Mouse (Mus musculus): Measurements from ENCODE around the gene Aff3.

Gene Aff3

DNA sequence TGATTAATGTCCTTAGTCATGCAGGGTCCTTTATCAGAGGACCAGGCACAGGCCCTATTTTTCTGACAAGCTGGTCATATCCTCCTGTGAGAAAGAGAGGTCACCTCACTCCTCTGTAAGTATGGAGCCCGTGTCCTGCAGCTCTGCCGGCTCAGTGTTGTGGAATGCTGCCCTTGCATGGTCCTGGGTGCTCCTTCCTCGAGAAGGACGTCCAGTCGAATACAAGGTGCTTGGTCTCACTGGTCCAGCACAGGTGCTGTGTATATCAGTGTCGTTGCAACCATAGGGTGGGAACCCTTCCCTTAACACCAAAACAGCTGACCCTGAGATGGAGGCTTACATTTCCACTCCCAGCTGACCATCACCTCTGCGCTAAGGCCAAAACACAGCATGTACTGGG lies 280.7 kb downstream of the Aff3 start:
- DNase-seq, result no peak

DNA sequence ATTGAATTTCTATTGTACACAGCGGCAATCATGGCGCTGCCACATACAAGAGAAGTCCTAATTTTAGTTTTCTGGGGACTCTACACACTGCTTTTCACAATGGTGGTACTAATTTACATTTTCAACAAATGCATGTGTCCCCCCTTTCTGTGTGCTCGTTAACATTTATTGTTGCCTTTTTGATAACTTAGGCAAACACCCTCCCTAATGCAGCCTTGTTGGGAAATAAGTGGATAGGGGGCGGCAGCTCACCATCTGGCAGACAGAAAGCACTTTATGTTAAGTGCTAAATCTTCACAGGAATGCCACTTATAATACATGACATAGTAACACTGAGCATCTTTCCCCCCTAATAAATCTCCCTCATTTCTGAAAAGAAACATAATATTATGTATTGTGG lies 282.1 kb downstream of the Aff3 start:
- DNase-seq, result no peak

DNA sequence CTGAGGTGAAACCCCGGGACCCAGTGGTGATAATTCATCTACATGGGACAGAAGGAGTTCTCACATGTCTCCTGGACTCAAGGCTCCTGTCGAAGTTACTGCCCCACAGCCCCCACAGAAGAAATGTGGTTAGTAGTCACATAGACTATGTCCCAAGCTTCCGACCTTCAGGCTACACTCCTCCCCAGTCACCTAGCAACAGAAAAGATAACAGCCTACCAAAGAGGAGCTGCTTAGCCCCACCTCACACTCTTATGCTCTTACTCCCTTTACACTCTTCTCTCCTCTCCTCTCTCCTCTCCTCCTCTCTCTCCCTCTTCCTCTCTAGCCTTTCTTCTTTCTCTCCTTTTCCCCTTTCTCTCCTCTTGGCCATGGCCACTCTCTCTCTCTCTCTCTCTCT lies 286.8 kb downstream of the Aff3 start:
- no peak for DNase-seq

DNA sequence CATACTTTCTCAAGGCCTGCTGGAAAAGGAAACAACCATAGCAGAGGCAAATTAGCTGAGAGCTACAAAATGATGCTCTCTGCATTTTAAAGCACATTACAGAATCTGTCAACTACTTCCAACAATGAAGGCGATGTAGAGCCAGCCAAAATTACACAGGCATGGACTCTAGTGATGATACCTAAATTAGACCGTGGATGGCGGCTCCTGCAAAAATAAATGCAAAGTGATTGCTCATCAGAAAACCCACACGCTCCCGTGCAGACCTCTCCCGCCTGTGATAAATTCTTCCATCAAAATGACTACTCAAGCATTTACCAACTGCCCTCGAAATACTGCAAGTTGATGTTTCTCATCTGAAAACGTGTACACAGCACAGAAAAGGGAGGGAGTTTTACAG lies 295.6 kb downstream of the Aff3 start:
- no peak for DNase-seq

DNA sequence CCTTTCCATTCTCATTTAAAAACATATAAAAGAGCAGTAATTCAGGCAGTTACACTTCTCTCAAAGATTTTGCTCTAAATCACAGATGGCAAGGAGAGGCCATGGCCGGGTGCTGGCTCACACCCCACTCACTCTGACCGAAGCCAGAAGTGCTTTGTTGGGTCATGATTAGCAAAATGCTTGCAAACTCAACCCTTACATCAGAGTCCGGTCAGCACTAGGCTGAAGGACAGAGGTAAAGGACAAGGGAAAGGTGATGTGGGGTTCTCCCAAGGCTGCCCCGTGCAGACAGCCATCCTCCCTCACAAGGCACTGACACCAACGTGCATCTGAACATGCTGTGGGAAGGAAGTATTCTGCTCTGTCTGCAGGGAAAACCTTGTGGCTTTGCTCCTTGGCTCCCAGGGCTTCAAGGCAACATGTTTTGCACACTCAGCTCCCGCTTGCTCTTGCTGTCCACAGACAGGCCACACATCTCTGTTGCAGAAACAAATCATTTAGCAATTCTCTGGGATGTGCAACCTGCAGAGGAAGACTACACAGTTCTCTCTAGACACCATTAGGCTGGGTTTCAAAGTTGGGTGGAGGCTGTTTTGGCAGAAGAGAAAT lies 296.6 kb downstream of the Aff3 start:
- DNase-seq, result no peak

DNA sequence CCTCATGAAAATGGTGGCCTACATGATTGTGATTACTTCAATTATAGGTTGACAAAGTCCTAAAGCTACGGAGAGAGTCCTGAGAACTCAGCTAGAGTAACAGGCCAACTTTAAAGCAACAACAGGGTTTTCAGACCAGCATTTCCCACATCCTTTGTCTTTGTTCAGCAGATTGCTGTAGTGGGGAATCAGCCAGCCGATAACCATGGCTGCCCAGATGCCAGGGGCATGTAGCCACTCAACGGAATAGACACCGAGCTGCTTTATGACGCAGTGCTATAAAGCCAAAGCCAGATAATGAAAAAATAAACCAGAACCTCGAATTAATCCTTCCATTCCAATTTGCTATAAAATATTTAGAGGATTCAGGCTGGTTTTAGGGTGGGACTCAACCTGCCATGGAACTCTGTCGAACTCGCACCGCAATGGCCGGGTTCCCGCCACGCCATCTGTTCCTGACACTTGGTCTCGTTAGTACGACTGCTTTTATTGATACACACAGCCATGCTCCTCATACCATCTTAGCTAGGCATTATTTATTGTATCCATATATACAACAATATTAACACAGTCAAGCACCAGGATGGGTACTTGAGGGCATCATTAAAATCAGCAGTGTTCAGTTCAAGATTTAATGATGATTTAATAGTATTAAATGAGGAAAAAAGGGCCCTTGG lies 297.2 kb downstream of the Aff3 start:
- no peak for DNase-seq

DNA sequence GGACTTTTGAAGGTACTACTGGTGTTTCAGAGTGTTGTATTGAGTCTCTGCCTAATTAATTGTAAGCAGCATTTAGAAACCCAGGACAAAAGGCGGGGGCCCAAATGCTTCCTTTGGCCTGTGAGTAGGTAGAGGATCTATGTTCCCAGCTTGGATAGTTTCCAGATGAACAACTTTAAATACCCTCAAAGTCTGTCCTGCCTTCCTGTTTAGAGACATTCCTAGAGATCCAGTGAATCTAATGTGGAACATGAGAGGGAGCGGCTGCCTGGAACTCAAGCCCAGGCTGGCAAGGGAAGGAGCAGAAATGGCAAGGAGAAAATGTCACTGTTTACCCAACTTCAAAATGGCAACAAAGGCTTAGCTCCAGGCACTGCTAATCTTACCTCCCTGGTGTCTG lies 300.9 kb downstream of the Aff3 start:
- no peak for DNase-seq

DNA sequence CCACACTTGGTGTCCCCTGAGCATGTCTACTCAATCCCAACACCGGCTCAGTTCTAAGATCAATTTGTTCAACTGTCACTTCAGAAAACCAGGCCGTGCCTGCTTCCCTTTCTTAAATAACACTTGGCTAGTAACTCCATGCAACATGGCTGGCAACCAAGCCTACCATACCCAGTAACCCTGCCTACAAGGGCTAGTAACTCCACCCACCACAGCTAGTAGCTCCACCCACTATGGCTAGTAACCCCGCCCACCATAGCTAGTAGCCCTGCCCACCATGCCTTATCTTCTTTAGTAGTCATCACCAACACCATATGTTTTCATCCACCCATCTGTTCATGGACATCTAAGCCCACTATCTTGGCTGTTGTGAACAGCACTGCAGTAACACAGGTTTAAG lies 302.5 kb downstream of the Aff3 start:
- DNase-seq, result no peak

DNA sequence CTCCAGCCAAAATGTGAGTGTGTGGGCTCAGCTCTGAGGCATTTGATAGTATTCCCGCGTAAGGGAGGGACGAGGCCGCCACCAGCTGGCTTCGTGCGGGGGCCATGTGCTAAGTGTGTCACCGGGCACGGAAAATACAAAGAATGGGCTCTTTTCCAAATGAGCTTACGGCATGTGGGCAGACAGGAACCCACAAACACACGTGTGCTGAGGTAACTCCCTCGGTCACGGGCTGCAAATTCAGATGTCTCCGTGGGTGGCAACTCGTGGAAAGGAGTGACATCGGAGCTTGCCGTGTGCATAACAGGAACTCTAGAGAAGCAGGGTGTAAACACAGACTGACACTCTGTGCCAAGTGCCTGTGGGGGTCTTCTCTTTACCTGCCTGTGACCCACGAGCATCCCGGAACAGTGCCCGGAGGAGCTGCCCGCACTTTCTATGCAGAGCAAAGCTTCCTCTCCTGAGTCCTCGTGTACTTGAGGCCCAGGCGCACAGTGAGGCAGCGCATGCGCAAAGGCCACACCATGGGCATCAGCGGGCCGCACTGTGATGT lies 305.9 kb downstream of the Aff3 start:
- no peak for DNase-seq

DNA sequence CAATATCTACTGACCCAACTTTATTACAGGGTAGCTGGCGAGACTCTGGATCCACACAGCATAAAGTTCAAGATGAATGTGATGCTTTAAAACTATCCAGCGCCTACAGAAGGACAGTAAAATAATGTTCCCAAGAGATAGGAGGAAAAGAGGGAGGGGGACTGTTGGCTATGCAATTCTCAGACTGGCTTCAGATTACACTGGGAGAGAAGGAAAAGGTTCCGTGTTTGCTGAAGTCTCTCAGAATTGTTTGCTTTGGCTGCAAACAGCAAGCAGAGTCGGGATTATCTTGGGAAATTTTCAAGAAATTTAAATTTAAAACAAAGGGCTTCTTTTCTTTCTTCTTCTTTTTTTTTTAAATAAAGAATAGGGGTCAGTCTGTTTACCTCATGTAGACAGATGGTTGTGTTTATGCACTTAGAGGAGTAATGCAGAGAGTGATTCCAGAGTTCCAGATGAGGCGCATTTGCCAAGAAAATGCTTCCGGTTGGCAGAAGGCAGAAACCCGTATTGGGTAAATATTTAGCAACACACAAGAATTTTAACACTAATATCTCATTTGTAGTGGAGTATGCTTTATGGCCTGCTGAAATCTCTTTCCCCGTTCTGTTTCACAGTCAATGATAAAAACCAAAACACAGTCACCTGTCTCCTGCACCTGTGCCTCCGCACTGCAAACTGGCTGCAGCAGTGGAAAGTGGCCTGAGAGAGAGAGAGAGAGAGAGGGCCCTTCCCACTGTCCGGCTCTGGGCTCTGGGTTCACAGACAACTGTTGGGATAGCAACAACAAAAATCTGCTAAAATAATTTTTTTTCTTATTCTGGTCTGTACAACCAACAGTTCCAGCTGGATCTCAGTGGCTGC lies 306.6 kb downstream of the Aff3 start:
- no peak for DNase-seq

DNA sequence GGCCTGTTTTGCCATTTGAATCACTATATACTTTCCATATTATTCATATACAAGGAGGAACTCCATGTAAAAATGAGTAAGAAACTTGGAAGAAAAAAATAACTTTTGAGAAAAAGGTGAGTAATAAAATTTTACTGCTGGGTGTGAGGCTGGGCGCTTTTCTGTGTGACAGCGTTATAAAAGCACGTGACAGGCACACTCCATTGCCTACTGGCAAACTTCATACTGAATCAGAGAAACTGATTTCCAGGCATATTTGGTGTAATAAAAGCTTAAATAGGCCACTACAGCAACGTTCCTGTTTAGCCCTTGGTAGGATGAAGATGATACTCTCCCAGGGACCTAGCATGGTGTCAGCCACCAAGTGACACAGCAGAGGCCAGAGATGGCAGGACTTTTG lies 310.2 kb downstream of the Aff3 start:
- DNase-seq, result no peak

DNA sequence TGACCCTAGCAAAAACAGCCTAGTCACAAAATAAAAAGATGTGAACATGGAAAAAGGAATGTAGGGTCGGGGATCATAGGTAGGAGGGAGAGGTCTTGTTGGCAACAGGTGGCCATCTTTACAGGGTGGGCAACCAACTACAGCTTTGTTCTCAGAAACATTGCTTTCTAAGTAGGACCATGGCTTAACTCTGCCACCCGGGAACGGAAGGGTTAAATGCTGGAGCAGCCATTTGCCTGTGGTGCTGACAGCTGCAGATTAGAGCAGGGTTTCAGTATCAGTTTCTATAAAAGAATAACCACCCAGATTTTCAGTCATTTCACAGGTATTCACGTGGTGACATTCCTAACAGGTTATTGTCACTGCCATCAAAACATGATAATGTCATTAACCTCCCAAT lies 317.4 kb downstream of the Aff3 start:
- no peak for DNase-seq

DNA sequence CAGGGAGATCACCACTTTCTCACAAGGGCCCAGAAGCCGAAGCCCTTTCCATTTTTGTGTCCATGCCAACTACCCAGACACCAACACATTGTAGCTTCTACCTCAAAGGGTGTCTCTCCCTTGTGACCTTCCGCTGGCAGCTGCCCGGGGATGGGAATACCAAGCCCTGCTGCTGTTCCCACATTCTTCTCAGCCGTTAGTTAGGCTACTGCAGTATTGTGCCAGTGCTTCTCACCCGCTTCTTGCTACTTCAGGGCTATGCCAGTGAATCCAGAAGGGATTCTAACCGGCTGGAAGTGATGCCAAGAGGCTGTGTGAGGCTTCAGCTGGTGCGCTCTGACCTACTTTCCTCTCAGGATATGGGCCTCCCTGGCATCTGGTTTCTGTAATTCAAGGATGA lies 330.5 kb downstream of the Aff3 start:
- peak; percentile 31 for DNase-seq

DNA sequence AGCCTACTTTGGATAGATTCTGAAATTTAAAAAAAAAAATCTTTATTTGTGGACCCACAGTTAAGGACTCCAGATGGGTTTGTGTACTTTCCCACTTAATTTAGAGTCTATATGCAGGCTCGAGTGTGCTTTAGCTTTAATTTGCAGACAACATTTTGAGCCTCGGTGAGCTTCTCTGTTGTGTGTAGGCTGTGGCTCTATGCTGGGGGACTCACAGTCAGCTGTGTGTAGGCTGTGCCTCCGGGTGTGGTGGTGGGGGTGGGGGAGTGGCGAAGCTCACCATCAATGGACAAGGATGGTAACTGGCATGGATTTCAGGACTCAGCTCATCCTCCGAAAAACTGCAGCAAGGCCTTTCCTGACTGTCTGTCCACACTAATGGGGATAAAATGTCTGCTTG lies 331.8 kb downstream of the Aff3 start:
- no peak for DNase-seq

DNA sequence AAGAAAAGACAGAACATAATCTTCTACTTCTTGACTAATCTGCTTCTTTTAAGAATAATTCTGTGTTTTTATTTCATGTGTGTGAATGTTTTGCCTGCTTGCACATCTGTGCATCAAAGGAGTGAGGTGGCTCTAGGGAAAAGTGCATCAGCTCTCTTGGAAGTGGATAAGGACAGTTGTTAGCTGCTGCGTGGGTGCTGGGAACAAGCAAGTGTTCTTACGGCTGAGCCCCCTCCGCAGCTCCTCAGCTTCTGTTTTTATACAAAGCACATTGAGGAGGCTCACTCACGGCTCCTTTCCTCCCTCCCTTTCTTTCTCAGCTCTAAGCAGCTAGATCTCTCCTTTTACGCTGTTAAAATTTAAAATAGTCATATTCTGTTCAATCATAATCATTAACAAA lies 340.5 kb downstream of the Aff3 start:
- DNase-seq, result no peak

DNA sequence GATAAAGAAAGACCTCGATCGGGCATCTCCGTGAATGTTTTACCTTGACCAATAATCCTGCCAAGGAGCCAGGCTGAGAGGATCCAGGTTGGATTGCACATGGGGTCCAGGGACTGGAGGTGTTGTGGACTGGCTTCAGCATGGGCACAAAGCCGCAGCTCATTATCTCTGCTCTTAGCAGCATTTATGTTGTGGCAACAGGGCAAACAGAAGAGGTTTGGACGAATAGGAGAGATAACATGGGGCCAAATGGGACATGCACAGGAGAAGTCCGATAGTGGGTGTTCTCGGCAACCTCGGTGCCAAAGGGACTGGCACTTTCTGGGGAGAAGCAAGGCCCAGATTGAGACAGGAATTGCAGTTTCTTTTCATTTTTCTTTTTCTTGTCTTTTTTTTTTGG lies 342.9 kb downstream of the Aff3 start:
- DNase-seq, result no peak

DNA sequence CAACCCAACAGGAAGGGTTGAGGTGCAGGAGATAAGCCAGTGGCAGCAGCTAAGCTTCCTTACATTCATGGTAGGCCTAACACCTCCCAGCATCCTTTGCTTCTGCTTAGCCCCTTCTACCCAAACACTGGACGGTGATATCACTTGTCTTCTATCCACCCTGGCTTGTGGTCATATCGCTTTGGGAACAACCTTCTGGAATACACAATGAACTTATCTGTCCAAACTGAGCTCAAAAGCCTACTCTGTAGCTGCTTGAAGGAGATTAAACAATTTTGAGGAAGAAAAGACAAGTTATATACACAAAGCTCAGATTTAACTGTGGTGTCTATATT lies 343.8 kb downstream of the Aff3 start:
- no peak for DNase-seq

DNA sequence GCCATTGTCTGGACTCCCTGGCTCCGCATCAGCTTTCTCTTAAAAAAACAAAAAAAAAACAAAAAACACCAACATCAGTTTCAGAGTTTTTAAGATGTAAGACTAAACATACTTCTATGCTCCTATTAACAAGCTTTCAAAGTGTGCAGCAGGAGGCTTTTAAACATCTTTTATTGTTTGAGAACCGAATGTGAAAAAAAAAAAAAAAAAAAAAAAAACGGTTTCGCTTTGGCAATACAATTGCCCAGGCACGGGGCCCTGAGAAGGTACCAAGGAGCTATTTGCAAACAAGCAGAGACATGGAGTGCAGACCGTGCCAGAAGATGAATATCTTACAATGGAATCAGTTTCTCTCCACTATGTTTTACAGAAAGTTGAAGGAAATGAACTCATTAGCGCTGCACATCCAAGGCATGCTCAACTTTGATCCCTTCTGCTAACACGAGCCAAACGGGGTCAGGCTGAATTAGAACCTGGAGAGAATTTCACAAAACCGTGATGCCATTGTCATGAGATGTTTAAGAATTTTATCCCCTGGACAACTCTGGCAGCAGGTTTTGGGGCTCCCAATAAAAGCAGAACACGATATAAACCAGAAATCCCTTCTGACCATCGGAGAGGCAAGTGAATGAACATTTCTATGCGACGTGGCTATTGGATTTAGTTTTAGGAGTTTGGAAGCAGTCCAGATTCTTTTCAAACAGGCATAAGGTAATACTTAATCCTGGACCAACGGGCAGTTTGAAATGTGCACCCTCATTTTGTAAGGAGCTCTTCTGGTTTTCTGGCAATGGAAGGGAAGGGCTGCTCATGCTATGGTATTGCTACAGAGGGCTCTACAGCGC lies 344.4 kb downstream of the Aff3 start:
- DNase-seq, result no peak

DNA sequence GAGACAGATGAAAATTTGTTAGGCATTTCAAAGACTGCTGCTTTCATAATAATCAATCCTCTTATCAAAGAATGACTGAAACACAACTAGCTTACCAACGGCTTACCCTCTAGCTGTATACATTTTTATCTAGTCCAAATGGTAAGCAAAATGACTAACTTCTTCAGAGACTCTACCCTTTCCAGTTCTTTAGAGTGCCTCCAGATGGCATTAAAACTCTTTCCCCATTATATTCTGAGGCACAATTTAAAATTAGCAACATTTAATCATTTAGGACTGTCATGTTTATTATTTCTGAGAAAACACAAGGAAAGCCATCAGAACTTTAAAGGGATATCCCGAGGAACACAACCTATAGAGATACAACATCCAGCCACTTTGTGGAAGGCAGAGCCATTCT lies 346.1 kb downstream of the Aff3 start:
- no peak for DNase-seq

DNA sequence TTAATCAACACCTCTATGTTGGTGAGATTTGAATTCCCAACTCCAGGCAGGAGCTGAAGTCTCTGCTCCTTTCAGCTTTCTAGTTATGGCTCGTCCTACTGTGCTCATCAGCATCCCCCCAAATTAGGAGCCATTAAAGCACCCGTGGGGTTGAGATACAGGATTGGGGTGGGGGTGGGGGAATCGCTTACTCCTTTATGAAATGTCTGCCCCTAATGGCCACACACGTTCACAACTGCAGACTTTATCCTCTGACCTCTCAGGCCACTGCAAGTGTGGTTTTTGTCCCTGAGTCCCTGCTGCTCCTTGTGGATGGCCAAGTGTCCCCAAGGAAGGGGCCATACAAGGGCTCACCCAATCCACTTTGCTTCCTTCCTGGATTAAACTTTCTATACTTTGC lies 348.8 kb downstream of the Aff3 start:
- DNase-seq, result no peak

DNA sequence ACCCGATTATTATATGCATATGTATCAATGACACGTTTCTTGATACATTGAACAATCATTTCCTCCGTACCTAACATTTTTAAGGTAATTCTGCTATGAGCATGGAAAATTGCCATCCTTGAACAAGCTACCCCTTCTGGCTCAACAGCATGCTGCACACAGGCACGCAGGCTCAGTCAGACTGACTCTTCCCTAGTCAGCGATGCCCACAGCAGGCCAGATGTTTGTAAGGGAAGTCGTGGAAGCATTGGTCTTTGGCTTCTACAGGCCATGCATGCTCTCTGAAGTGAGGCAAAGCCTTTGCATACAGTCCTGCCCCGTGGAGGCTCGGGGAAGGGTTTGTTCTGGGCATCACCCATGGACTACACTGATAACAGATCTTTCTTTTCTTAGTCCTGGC lies 354.3 kb downstream of the Aff3 start:
- DNase-seq, result no peak

DNA sequence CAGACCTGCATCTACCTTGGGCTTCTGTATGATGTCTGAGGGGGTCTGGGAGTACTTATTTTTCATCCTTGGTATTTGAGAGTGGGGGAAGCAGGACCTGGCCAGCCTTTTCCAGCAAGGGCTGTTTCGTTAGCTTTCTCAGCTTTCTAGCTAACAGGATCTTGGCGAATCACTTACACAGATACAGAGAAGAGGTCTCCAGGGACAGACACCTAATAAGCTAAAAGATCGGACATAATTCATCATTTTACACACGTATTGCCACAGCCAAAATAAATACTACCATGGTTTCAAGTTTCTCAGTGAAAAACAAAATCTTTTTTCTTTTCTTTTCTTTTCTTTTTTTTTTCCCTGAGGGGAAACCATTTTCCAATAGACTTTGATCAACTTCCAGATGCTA lies 354.7 kb downstream of the Aff3 start:
- DNase-seq, result no peak

DNA sequence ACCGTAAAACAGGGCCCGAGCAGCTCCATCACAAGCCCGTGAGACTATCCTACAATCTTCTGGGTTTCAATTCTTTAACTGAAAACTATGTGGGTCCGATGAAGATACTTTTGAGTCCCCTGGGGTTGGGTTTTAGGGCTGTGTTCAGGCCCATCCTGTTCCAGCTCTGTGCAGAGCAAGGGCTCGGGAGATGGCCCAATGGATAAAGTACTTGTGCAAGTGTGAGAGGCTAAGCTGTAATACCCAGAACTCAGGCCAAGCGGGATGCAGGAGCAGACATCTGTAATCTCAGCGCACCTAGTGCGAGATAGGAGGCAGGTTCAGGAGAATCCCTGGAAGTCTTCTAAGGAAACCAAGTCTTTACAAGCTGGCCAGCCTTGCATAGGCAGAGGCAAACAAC lies 355.4 kb downstream of the Aff3 start:
- no peak for DNase-seq
